Mouse (Mus musculus) kidney, postnatal 0 days (tissue): ENCODE data around the gene Acnat1. TPM values are rescaled to one million over a fixed set of nuclear protein-coding genes. Genes with fewer than 3 reads are reported as not detected.
"Not testable (repeated sequence)": the region's sequence is repeated elsewhere in the genome, so short reads cannot be mapped to it uniquely, and the experiment has no call there.

Source experiments
- ATAC-seq: fragments of 200-750 bp; cut with Nextera tagmentation; replicated peaks from 2 replicates; pipeline ENCODE4 v1.8.0; 2017; ENCODE audit warnings: low read depth, moderate number of reproducible peaks, moderate TSS enrichment, moderate library complexity; ENCODE audit not compliant: low FRiP score
- DNase-seq: peaks from one replicate; pipeline ENCODE4 v3.0.0-alpha.2; 2016; ENCODE audit warnings: low spot score
- H3K27ac ChIP-seq: fragments of 300-500 bp; sonication (generic); 2 replicates; pipeline ENCODE4 v1.5.1; 2014; ENCODE audit warnings: mild to moderate bottlenecking
- H3K27me3 ChIP-seq: fragments of 300-500 bp; sonication (generic); 2 replicates; pipeline ENCODE4 v1.6.1; 2014; ENCODE audit warnings: low read length, mixed read lengths; ENCODE audit not compliant: insufficient read depth
- H3K36me3 ChIP-seq: fragments of 300-500 bp; sonication (generic); 2 replicates; pipeline ENCODE4 v1.6.1; 2014; ENCODE audit warnings: low read length, mixed read lengths; ENCODE audit not compliant: insufficient read depth
- H3K4me1 ChIP-seq: fragments of 300-500 bp; sonication (generic); replicated peaks from 2 replicates; pipeline ENCODE4 v1.6.1; 2014; ENCODE audit warnings: antibody characterized with exemption, low read length, mixed read lengths; ENCODE audit not compliant: insufficient read depth
- H3K4me2 ChIP-seq: fragments of 300-500 bp; sonication (generic); 2 replicates; pipeline ENCODE4 v1.6.1; 2014; ENCODE audit warnings: mild to moderate bottlenecking, low read length, moderate library complexity, mixed read lengths
- H3K4me3 ChIP-seq: fragments of 300-500 bp; sonication (generic); replicated peaks from 2 replicates; pipeline ENCODE4 v1.5.1; 2014; ENCODE audit warnings: low read depth, low read length
- H3K9ac ChIP-seq: fragments of 300-500 bp; sonication (generic); 2 replicates; pipeline ENCODE4 v1.6.1; 2014; ENCODE audit warnings: low read depth, low read length
- H3K9me3 ChIP-seq: fragments of 300-500 bp; sonication (generic); replicated peaks from 2 replicates; pipeline ENCODE4 v1.6.1; 2016; ENCODE audit warnings: low read length, inconsistent platforms, mixed read lengths
- CTCF ChIP-seq: IDR thresholded peaks from 2 replicates; pipeline ENCODE4 v1.5.1; 2016; ENCODE audit warnings: antibody characterized with exemption, low read depth, mild to moderate bottlenecking, moderate library complexity
- WGBS: fragments of 180-500 bp; shearing (Covaris S2); extraction: QIAGEN DNeasy Blood & Tissue Kit; methylation state at CpG from one replicate; pipeline ENCODE4 v1.1.7; 2014; 5-methylcytosine and 5-hydroxymethylcytosine counted together
- polyA plus RNA-seq: library from polyadenylated mRNA; unstranded; fragments of >200 nt; fragmentation: Nextera tagmentation; extraction: Ambion mirVana; gene quantifications from 2 replicates; pipeline ENCODE4 v1.2.1, GENCODE M21; 2015

The Acnat1 gene
- polyA plus RNA-seq, 1 experiment from 2014 or later, result 1.0 TPM

DNA sequence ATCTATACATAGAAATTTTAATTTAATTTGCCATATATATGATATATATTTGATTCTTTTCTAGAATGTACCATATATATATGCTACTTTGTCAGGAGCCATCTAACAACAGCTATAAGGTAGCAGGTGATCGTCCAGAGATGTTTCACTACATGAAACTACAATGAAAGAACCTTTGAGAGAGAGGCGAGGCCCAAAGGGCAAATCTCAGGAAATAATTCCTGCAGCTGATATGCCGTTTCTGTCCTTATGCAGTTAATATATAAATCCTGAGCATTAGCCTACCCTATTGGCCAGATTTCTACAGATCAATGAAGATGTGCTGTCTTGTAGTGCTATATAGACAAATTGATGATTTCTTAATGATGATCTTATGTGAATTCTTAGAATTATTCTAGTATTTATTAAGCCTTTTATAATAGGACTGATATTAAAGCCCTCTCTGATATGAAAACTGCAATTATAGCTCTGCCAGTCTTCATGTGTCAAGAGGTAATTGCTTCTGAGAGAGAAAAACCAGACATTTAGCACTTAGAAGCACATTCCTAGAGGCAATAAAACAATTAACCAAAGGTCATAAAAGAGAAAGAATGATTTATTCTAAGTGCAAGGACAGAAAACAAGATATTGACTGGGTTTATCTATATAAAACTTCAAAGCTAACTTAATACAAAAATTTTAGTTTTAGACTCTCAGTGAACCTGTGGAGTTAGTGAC, 4.1 kb downstream of the Acnat1 start:
- H3K9me3 ChIP-seq, result no peaks in the 10 kb centered on the region
- DNase-seq (no peak), ATAC-seq (no peak)
- TF ChIP-seq CTCF, result no peak
- no peak overlapping the region for H3K27ac ChIP-seq
- WGBS, result 80% methylated on average over 3 of the region's 3 CpGs
- no peaks in the 10 kb centered on the region for H3K36me3 ChIP-seq
- no peak overlapping the region for H3K4me2 ChIP-seq
- H3K4me3 ChIP-seq, result no peak overlapping the region
- no peaks in the 10 kb centered on the region for H3K4me1 ChIP-seq
- H3K27me3 ChIP-seq, result no peaks in the 10 kb centered on the region
- no peak overlapping the region for H3K9ac ChIP-seq

DNA sequence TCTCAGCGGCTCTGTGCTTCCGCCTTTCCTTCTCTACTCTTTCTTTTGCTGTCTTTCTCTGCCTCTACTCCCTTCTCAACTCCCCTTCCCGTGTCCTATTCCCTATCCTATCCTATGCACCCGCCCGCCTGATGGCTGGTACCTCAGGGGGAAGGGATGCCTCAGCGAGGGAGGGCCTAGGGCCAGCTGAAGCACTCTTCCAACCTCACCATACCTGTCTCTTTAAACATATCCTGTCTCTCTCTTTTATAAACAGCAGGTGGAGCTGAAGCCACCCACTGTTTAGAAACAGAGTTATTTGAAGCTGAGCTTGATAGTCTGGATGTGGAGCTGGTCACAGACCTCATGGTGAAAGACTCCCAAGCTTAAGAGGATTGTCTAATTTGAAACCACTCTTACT, 6.4 kb downstream of the Acnat1 start:
- 93% methylated on average over 6 of the region's 6 CpGs for WGBS
- DNase-seq (no peak), ATAC-seq (no peak)
- no peaks in the 10 kb centered on the region for H3K9me3 ChIP-seq
- H3K9ac ChIP-seq, result no peak overlapping the region
- H3K27ac ChIP-seq, result no peak overlapping the region
- no peak overlapping the region for H3K4me2 ChIP-seq
- H3K27me3 ChIP-seq, result no peaks in the 10 kb centered on the region
- H3K4me1 ChIP-seq, result no peaks in the 10 kb centered on the region
- TF ChIP-seq CTCF, result no peak
- no peak overlapping the region for H3K4me3 ChIP-seq
- H3K36me3 ChIP-seq, result no peaks in the 10 kb centered on the region

DNA sequence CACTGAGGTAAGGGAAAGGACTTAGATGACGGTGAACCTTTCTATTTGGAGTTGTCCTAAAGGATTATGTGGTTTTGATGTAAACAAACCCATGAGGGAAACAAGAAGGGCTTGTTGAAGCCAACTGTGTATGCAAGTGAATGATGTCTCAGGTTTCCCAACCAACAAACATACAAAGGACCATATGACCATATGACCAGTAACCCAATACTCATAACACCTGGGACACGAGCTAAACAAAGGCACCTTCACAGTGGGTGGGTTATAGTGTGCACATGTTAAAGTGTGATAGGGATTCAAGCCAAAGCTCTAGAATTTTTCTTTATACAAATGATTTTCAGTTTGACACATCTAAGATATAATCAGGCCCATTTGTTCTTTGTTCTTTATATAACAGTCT, 17.5 kb downstream of the Acnat1 start:
- no peaks in the 10 kb centered on the region for H3K36me3 ChIP-seq
- WGBS, result 65% methylated on average over 2 of the region's 2 CpGs
- no peak overlapping the region for H3K27ac ChIP-seq
- no peaks in the 10 kb centered on the region for H3K9me3 ChIP-seq
- H3K27me3 ChIP-seq, result no peaks in the 10 kb centered on the region
- H3K4me2 ChIP-seq, result no peak overlapping the region
- H3K9ac ChIP-seq, result no peak overlapping the region
- no peak for ATAC-seq
- no peak overlapping the region for H3K4me3 ChIP-seq
- DNase-seq, result no peak
- TF ChIP-seq CTCF, result no peak
- no peaks in the 10 kb centered on the region for H3K4me1 ChIP-seq

DNA sequence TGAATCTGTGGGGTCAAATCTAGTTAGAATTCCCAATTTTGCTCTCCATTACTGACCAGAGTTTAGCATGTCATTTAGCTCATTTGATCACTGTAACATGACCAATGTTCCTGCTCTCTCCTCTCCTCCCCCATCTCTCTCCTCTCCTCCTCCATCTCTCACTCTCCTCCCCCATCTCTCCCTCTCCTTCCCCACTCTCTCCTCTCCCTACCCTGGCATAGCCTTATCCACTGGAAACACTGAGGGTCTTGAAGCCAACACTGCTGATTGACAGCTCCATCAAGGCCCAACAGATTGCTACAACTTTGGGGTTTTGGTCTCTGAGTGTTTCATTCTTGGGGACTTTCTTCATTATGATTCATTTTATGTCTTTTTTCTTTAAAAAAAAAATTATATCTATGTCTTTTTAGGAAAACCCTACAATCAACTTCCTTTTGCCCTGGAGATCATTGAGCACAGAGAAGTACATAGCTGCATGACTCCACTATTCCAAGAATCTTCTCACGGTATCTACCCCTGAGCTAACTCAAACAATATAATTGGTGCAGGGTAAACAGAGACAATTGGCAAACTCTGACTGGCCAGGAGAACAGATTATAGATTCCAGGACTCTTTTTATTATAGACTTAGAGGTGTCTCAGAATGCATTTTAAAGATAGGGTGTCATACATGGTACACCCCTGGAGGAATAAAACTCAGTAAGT, 21.7 kb downstream of the Acnat1 start:
- Histone ChIP-seq H3K4me1 (no peaks in the 10 kb centered on the region), H3K27ac (no peak overlapping the region), H3K27me3 (no peaks in the 10 kb centered on the region), H3K9me3 (no peaks in the 10 kb centered on the region), H3K36me3 (no peaks in the 10 kb centered on the region), H3K9ac (no peak overlapping the region), H3K4me2 (no peak overlapping the region), H3K4me3 (no peak overlapping the region)
- 88% methylated on average over 1 of the region's 1 CpGs for WGBS
- DNase-seq (no peak), ATAC-seq (no peak)
- TF ChIP-seq CTCF, result no peak

DNA sequence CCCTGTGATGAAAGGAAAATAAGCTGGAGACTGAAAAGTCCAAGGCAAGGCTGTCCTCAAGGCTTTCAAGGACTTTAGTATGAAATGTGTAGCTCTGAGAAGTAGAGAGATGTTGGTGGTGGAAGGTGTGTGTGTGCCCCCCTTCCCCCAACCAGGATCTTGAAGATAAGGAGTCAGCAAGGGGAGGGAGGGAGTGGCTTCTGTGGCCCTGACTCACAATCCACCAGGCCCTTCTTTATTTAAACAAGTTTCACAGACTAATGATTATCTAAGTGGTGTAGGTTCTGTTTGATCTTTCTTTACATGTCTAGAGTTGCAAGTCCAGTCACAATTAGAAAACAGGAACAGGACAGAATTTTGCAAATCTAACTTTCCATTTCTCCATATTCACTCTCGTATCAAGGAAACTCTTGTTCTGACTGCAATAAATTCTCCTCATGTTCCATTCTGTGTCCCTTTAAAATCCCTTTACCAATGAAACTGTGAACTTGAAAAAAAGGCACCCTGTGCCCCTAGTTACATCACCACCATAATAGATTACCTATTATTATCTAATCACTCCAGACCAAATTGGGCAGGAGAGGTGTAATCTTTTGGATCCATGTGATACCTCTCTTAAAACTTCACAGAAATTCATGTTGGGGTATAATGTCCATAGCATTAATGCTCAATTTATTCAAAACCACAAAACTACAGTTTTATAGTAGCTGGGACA, 22.4 kb downstream of the Acnat1 start:
- H3K36me3 ChIP-seq, H3K27me3 ChIP-seq, DNase-seq, H3K4me2 ChIP-seq, ATAC-seq, H3K4me1 ChIP-seq, H3K27ac ChIP-seq, H3K9me3 ChIP-seq, H3K9ac ChIP-seq, H3K4me3 ChIP-seq: not testable (repeated sequence)
- 100% methylated on average over 1 of the region's 1 CpGs for WGBS

DNA sequence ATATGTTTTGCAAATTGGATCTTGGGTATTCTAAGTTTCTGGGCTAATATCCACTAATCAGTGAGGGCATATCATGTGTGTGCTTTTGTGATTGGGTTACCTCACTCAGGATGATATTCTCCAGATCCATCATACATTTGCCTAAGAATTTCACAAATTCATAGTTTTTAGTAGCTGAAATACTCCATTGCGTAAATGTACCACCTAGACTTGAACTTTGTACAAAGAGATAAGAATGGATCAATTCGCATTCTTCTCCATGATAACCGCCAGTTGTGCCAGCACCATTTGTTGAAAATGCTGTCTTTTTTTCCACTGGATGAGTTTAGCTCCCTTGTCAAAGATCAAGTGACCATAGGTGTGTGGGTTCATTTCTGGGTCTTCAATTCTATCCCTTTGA, 36.7 kb downstream of the Acnat1 start:
- not testable (repeated sequence) for H3K27ac ChIP-seq, H3K4me3 ChIP-seq, H3K36me3 ChIP-seq, ATAC-seq, H3K4me1 ChIP-seq, H3K27me3 ChIP-seq, H3K4me2 ChIP-seq, H3K9me3 ChIP-seq, H3K9ac ChIP-seq, DNase-seq
- 95% methylated on average over 3 of the region's 3 CpGs for WGBS

DNA sequence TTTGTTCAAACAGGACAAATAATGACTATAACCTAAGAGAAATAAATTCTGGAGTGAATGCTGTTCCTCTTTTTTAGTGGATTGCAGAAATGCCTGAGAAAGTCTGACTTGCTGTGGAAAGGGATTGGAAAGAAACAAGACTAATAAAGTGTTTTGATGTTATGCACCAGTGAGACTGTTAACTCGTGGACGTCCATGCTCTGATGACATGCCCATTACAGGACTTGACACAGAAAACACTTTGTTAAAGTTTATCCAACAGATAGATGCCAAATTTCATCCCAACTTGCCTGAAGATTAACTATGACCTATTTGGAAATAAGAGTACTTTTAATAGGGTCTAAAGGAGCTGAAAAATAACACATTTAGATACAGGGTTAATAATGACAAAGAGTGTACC, 63.6 kb downstream of the Acnat1 start:
- H3K4me1 ChIP-seq, H3K27ac ChIP-seq, H3K9me3 ChIP-seq, H3K27me3 ChIP-seq, H3K4me3 ChIP-seq, H3K9ac ChIP-seq, H3K4me2 ChIP-seq, H3K36me3 ChIP-seq, ATAC-seq: not testable (repeated sequence)
- 30% methylated on average over 2 of the region's 2 CpGs for WGBS
- peak; percentile 2 for DNase-seq

DNA sequence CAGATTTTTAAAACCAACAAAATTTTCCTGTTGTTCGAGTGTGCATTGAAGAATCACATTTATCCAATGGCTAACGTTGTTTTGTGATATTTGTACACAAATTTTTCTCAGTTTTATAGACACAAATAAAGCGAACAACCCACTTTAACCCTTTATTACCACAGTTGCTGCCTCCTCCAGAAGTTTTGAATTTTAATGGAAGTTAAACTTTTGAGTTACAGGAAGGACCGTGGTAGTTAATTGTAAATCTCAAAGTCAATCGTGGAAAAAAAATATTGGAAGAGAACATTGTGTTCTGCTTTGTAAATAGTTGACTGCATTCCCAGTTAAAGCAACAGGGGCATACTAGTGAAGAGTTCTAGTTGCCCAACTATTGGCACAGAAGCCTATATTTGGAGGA, 65.8 kb downstream of the Acnat1 start, which contains the start of gene Acnat2:
Gene Acnat2 (minus strand): TSS at position 195 of the 400 bp plus-strand sequence.
- not testable (repeated sequence) for H3K27ac ChIP-seq, H3K36me3 ChIP-seq, H3K27me3 ChIP-seq, H3K9ac ChIP-seq, H3K9me3 ChIP-seq, H3K4me1 ChIP-seq, H3K4me3 ChIP-seq, DNase-seq, ATAC-seq, H3K4me2 ChIP-seq
- 72% methylated on average over 5 of the region's 5 CpGs for WGBS
